Mouse (Mus musculus) embryonic fibroblast, embryonic 13.5 days (primary cell): Measurements from ENCODE around the gene Olfr1240.

ENCODE experiments used
- CTCF ChIP-seq: IDR thresholded peaks from 2 replicates; pipeline ENCODE4 v1.5.1; 2011; ENCODE audit warnings: mild to moderate bottlenecking, control low read depth, low read length, moderate library complexity, borderline replicate concordance; ENCODE audit not compliant: insufficient read depth
- POLR2A ChIP-seq: IDR thresholded peaks from 2 replicates; pipeline ENCODE4 v1.6.1; 2011; ENCODE audit warnings: low read depth, mild to moderate bottlenecking, control low read depth, low read length, moderate library complexity

- TF ChIP-seq POLR2A, result no peak
- TF ChIP-seq CTCF, result no peak
These were observed 22.5 kb downstream of the Olfr1240 start, which contains the start of gene Olfr1239 for GRCm38 (mm10) chr2:89420307-89420706.
